Mouse (Mus musculus) layer of hippocampus, postnatal 25 days (tissue): ENCODE measurements around the gene Galntl6. TPM values are rescaled to one million over a fixed set of nuclear protein-coding genes. Genes with fewer than 3 reads are reported as not detected.

Experiments used
- total RNA-seq, 2 experiments: library from RNA; stranded (reverse); gene quantifications; 2 replicates each; pipeline ENCODE4 v1.2.3; 2021

Gene Galntl6
- total RNA-seq, 2 experiments from 2014 or later = 48.7 to 57.2 TPM

Other genes starting within 250 kb of the Galntl6 start
- gene BC030500, start 885 bp downstream of the Galntl6 start, total RNA-seq = 10 to 100 TPM; 18.6 to 19.3 TPM